Mouse (Mus musculus): ENCODE data around the gene Liph. TPM values are rescaled to one million over a fixed set of nuclear protein-coding genes. Genes with fewer than 3 reads are reported as not detected.

Liph gene
- total RNA-seq (2014; rRNA removed) (0.04 and 0.47 TPM in 2 replicates), polyA plus RNA-seq (2015; fragmentation: Nextera tagmentation; extraction: Ambion mirVana) (0.63 and 0.74 TPM in 2 replicates)

GRCm38 (mm10) chr16:21995304-21995703 lies at the start of gene Liph:
TSS of gene Liph (minus strand) at chr16:21995663.
- no peaks in the 10 kb centered on the region for H3K36me3 ChIP-seq (ENCODE audit: insufficient read depth, low read length)
- H3K9me3 ChIP-seq (ENCODE audit: low read length) = no peaks in the 10 kb centered on the region
- 2% methylated on average over 16 of the region's 16 CpGs for WGBS
- H3K4me2 ChIP-seq (ENCODE audit: low read depth, low read length) = peak within 1 kb of the TSS; percentile 58
- no peak within 1 kb of the TSS for H3K27ac ChIP-seq
- ATAC-seq (no peak), DNase-seq (ENCODE audit: low spot score) (peak; percentile 15)
- H3K9ac ChIP-seq (replicated peaks; ENCODE audit: low read length) = no peak within 1 kb of the TSS; the same call in 1 of the 2 replicates
- TF ChIP-seq CTCF (IDR thresholded peaks at IDR 0.05; ENCODE audit: low read depth) = no peak
- H3K4me1 ChIP-seq (ENCODE audit: insufficient read depth, low read length) = no peaks in the 10 kb centered on the region
- H3K27me3 ChIP-seq (ENCODE audit: insufficient read depth, low read length) = peaks cover 7% of the 10 kb centered on the region; the same call in 1 of the 2 replicates
- peak within 1 kb of the TSS; percentile 26 for H3K4me3 ChIP-seq (ENCODE audit: low read length)

- H3K4me3 ChIP-seq (ENCODE audit: low read length) = no peak overlapping the region
- no peak overlapping the region for H3K9ac ChIP-seq (replicated peaks; ENCODE audit: low read length)
- DNase-seq (ENCODE audit: low spot score) (no peak), ATAC-seq (no peak)
- no peak for TF ChIP-seq CTCF (IDR thresholded peaks at IDR 0.05; ENCODE audit: low read depth)
- no peaks in the 10 kb centered on the region for H3K27me3 ChIP-seq (ENCODE audit: insufficient read depth, low read length)
- peaks cover 18% of the 10 kb centered on the region for H3K36me3 ChIP-seq (ENCODE audit: insufficient read depth, low read length)
- no peak overlapping the region for H3K27ac ChIP-seq
- H3K4me1 ChIP-seq (ENCODE audit: insufficient read depth, low read length) = no peaks in the 10 kb centered on the region
- 86% methylated on average over 4 of the region's 4 CpGs for WGBS
- H3K9me3 ChIP-seq (ENCODE audit: low read length) = no peaks in the 10 kb centered on the region
- H3K4me2 ChIP-seq (ENCODE audit: low read depth, low read length) = no peak overlapping the region
These were observed 48.4 kb upstream of the Liph start for GRCm38 (mm10) chr16:22043830-22044229.

GRCm38 (mm10) chr16:22039978-22040377 lies 44.5 kb upstream of the Liph start:
- Histone ChIP-seq H3K27me3 (ENCODE audit: insufficient read depth, low read length) (no peaks in the 10 kb centered on the region), H3K9me3 (ENCODE audit: low read length) (no peaks in the 10 kb centered on the region), H3K27ac (no peak overlapping the region), H3K36me3 (ENCODE audit: insufficient read depth, low read length) (peaks cover 33% of the 10 kb centered on the region), H3K4me2 (ENCODE audit: low read depth, low read length) (no peak overlapping the region), H3K4me3 (ENCODE audit: low read length) (no peak overlapping the region), H3K4me1 (ENCODE audit: insufficient read depth, low read length) (no peaks in the 10 kb centered on the region), H3K9ac (replicated peaks; ENCODE audit: low read length) (no peak overlapping the region)
- ATAC-seq (no peak), DNase-seq (ENCODE audit: low spot score) (no peak)
- no peak for TF ChIP-seq CTCF (IDR thresholded peaks at IDR 0.05; ENCODE audit: low read depth)
- 89% methylated on average over 1 of the region's 1 CpGs for WGBS

GRCm38 (mm10) chr16:22038554-22038953 lies 43.1 kb upstream of the Liph start:
- H3K27ac ChIP-seq = no peak overlapping the region
- H3K4me1 ChIP-seq (ENCODE audit: insufficient read depth, low read length) = no peaks in the 10 kb centered on the region
- DNase-seq (ENCODE audit: low spot score) = no peak
- no peak for TF ChIP-seq CTCF (IDR thresholded peaks at IDR 0.05; ENCODE audit: low read depth)
- no peak overlapping the region for H3K9ac ChIP-seq (replicated peaks; ENCODE audit: low read length)
- no peaks in the 10 kb centered on the region for H3K27me3 ChIP-seq (ENCODE audit: insufficient read depth, low read length)
- H3K9me3 ChIP-seq (ENCODE audit: low read length) = no peaks in the 10 kb centered on the region
- H3K36me3 ChIP-seq (ENCODE audit: insufficient read depth, low read length) = peaks cover 25% of the 10 kb centered on the region
- 89% methylated on average over 10 of the region's 10 CpGs for WGBS
- no peak overlapping the region for H3K4me2 ChIP-seq (ENCODE audit: low read depth, low read length)
- ATAC-seq = no peak
- no peak overlapping the region for H3K4me3 ChIP-seq (ENCODE audit: low read length)

GRCm38 (mm10) chr16:22027474-22027873 lies 32.0 kb upstream of the Liph start:
- DNase-seq (ENCODE audit: low spot score) (no peak), ATAC-seq (no peak)
- TF ChIP-seq CTCF (IDR thresholded peaks at IDR 0.05; ENCODE audit: low read depth) = no peak
- Histone ChIP-seq H3K4me3 (ENCODE audit: low read length) (no peak overlapping the region), H3K27me3 (ENCODE audit: insufficient read depth, low read length) (no peaks in the 10 kb centered on the region), H3K36me3 (ENCODE audit: insufficient read depth, low read length) (peaks cover 46% of the 10 kb centered on the region), H3K4me1 (ENCODE audit: insufficient read depth, low read length) (no peaks in the 10 kb centered on the region), H3K27ac (no peak overlapping the region), H3K9me3 (ENCODE audit: low read length) (no peaks in the 10 kb centered on the region), H3K4me2 (ENCODE audit: low read depth, low read length) (no peak overlapping the region), H3K9ac (replicated peaks; ENCODE audit: low read length) (no peak overlapping the region)
- 96% methylated on average over 5 of the region's 5 CpGs for WGBS

GRCm38 (mm10) chr16:22022122-22022521 lies 26.7 kb upstream of the Liph start:
- peak; percentile 10 for DNase-seq (ENCODE audit: low spot score)
- WGBS = 97% methylated on average over 2 of the region's 2 CpGs
- peaks cover 42% of the 10 kb centered on the region for H3K36me3 ChIP-seq (ENCODE audit: insufficient read depth, low read length)

GRCm38 (mm10) chr16:22015569-22015968 lies 20.1 kb upstream of the Liph start:
- no peaks in the 10 kb centered on the region for H3K4me1 ChIP-seq (ENCODE audit: insufficient read depth, low read length)
- H3K27ac ChIP-seq = no peak overlapping the region
- TF ChIP-seq CTCF (IDR thresholded peaks at IDR 0.05; ENCODE audit: low read depth) = no peak
- H3K9ac ChIP-seq (replicated peaks; ENCODE audit: low read length) = no peak overlapping the region
- no peaks in the 10 kb centered on the region for H3K27me3 ChIP-seq (ENCODE audit: insufficient read depth, low read length)
- 91% methylated on average over 1 of the region's 1 CpGs for WGBS
- H3K36me3 ChIP-seq (ENCODE audit: insufficient read depth, low read length) = peaks cover 21% of the 10 kb centered on the region
- no peaks in the 10 kb centered on the region for H3K9me3 ChIP-seq (ENCODE audit: low read length)
- no peak overlapping the region for H3K4me3 ChIP-seq (ENCODE audit: low read length)
- DNase-seq (ENCODE audit: low spot score) = no peak
- ATAC-seq = no peak
- H3K4me2 ChIP-seq (ENCODE audit: low read depth, low read length) = no peak overlapping the region

More at GRCm38 (mm10) chr16:22022122-22022521, 26.7 kb upstream of the Liph start:
- Histone ChIP-seq H3K4me2 (ENCODE audit: low read depth, low read length) (no peak overlapping the region), H3K27ac (no peak overlapping the region), H3K9ac (replicated peaks; ENCODE audit: low read length) (no peak overlapping the region), H3K4me3 (ENCODE audit: low read length) (no peak overlapping the region), H3K9me3 (ENCODE audit: low read length) (no peaks in the 10 kb centered on the region), H3K27me3 (ENCODE audit: insufficient read depth, low read length) (no peaks in the 10 kb centered on the region), H3K4me1 (ENCODE audit: insufficient read depth, low read length) (no peaks in the 10 kb centered on the region)
- TF ChIP-seq CTCF (IDR thresholded peaks at IDR 0.05; ENCODE audit: low read depth) = peak; percentile 55
- ATAC-seq = no peak

All from hindbrain, postnatal 0 days (tissue).